Mouse (Mus musculus) brain, embryonic 14.5 days (tissue): Measurements from ENCODE around the gene Ddx49.

Experiments
- CTCF ChIP-seq: fragments of 200-500 bp; IDR thresholded peaks from 2 replicates; pipeline ENCODE4 v1.5.1; 2012; ENCODE audit warnings: inconsistent platforms, mild to moderate bottlenecking, moderate library complexity, borderline replicate concordance; ENCODE audit not compliant: insufficient read depth, insufficient read length; ENCODE audit errors: extremely low read depth
- POLR2A ChIP-seq: fragments of 200-500 bp; IDR thresholded peaks from 2 replicates; pipeline ENCODE4 v1.6.1; 2012; ENCODE audit warnings: mild to moderate bottlenecking, inconsistent platforms, borderline replicate concordance; ENCODE audit not compliant: poor library complexity, insufficient read depth, insufficient read length, severe bottlenecking; ENCODE audit errors: extremely low read depth

DNA sequence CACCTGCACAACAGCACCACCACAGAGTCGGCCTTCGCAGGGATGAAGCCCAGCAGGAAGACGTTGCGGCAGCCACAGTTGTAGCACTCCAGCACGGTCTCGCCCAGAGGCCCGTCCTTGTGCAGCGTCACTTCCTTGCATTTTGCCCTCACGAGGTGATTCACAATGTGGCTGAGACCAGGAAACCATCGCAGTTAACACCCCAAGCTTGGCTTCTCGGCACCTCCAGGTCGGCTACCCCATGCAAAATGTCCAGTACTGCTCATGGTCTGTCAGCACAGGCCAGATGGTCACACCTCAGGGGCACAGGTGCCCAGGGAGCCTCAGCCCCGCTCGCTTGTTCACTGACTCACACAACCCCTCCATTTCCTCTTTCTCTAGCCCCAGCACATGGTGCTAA, 39.7 kb upstream of the Ddx49 start:
- TF ChIP-seq CTCF (no peak), POLR2A (no peak)
